Mouse (Mus musculus) heart, adult 2 months (tissue): Measurements from ENCODE around the gene Isoc2b. TPM values are rescaled to one million over a fixed set of nuclear protein-coding genes. Genes with fewer than 3 reads are reported as not detected.
A peak's percentile ranks its signal among the peaks of the same experiment; 100 is the strongest.
"Not testable (repeated sequence)": the region's sequence is repeated elsewhere in the genome, so short reads cannot be mapped to it uniquely, and the experiment has no call there.

Source experiments
- DNase-seq, 2 experiments: peaks; one replicate each; pipeline ENCODE4 v3.0.0; 2021
- H3K27ac ChIP-seq: fragments of 200-600 bp; 2 replicates; pipeline ENCODE4 v1.8.1; 2022
- H3K27me3 ChIP-seq: fragments of 200-500 bp; 2 replicates; pipeline ENCODE4 v1.6.1; 2012; ENCODE audit warnings: mild to moderate bottlenecking, low read length, inconsistent platforms, mixed read lengths; ENCODE audit not compliant: control insufficient read depth, insufficient read depth
- H3K36me3 ChIP-seq: fragments of 200-500 bp; 2 replicates; pipeline ENCODE4 v1.6.1; 2012; ENCODE audit warnings: low read length, inconsistent platforms; ENCODE audit not compliant: control insufficient read depth, insufficient read depth
- H3K4me1 ChIP-seq: fragments of 200-500 bp; 2 replicates; pipeline ENCODE4 v1.6.1; 2011; ENCODE audit warnings: low read length; ENCODE audit not compliant: control insufficient read depth, insufficient read depth
- H3K4me3 ChIP-seq: fragments of 200-600 bp; 2 replicates; pipeline ENCODE4 v1.8.1; 2022
- H3K79me2 ChIP-seq: fragments of 200-500 bp; replicated peaks from 2 replicates; pipeline ENCODE4 v1.6.1; 2012; ENCODE audit warnings: mild to moderate bottlenecking, inconsistent platforms, low read length, moderate library complexity, mixed read lengths; ENCODE audit not compliant: control insufficient read depth, insufficient read depth
- H3K9ac ChIP-seq: fragments of 200-500 bp; 2 replicates; pipeline ENCODE4 v1.6.1; 2012; ENCODE audit warnings: low read depth, mild to moderate bottlenecking, control low read depth, inconsistent platforms, low read length, mixed read lengths
- CTCF ChIP-seq: fragments of 200-600 bp; IDR thresholded peaks from 2 replicates; pipeline ENCODE4 v1.8.1; 2022; ENCODE audit warnings: antibody characterized with exemption, mild to moderate bottlenecking, moderate library complexity
- EP300 ChIP-seq: fragments of 200-500 bp; IDR thresholded peaks from 2 replicates; pipeline ENCODE4 v1.6.1; 2011; ENCODE audit warnings: low read depth, low read length, control low read depth; ENCODE audit not compliant: insufficient read depth
- POLR2A ChIP-seq: fragments of 200-500 bp; IDR thresholded peaks from 2 replicates; pipeline ENCODE4 v1.6.1; 2011; ENCODE audit warnings: mild to moderate bottlenecking, low read depth, low read length, control low read depth; ENCODE audit not compliant: insufficient read depth
- WGBS: fragments of 180-500 bp; shearing (Covaris S2); methylation state at CpG from one replicate; pipeline ENCODE4 v1.1.7; 2018; 5-methylcytosine and 5-hydroxymethylcytosine counted together
- intact Hi-C: fragments of 180-260 bp; cut with DNase I; formaldehyde crosslinking; loops from one replicate; pipeline ENCODE4 v1.15.1; 2025
- polyA plus RNA-seq: library from polyadenylated mRNA; depleted of rRNA; stranded (reverse); fragments of >200 nt; gene quantifications from 2 replicates; pipeline ENCODE4 v1.2.3, GENCODE M21; 2012
- total RNA-seq, 2 experiments: library from RNA; stranded (reverse); gene quantifications; 2 replicates each; pipeline ENCODE4 v1.2.3; 2021

Isoc2b gene
- total and polyA plus RNA-seq, 3 experiments = 3.5 to 10.3 (median 3.8) TPM

- no peak for TF ChIP-seq EP300
- no peak for TF ChIP-seq CTCF
- TF ChIP-seq POLR2A = no peak
- Histone ChIP-seq H3K9ac (peak overlapping the region; percentile 72), H3K79me2 (no peaks in the 10 kb centered on the region), H3K27ac (peak overlapping the region; percentile 61), H3K4me1 (no peaks in the 10 kb centered on the region; the same call in 1 of the 2 replicates), H3K27me3 (no peaks in the 10 kb centered on the region; the same call in 1 of the 2 replicates), H3K36me3 (no peaks in the 10 kb centered on the region), H3K4me3 (peak overlapping the region; percentile 39; the same call in 1 of the 2 replicates)
- 21% methylated on average over 11 of the region's 11 CpGs for WGBS
- intact Hi-C loops = no loop called here
- no peak for DNase-seq
Observed at GRCm38 (mm10) chr7:4900523-4900851, 30.4 kb upstream of the Isoc2b start.

- 0 out of 2 replicates have a peak, but pooled peaks have one; percentile 18 for TF ChIP-seq POLR2A
- TF ChIP-seq CTCF = peak; percentile 13; the same call in 1 of the 2 replicates
- no peak for TF ChIP-seq EP300
- peak overlapping the region; percentile 72 for H3K9ac ChIP-seq
- intact Hi-C loops = no loop called here
- H3K36me3 ChIP-seq = no peaks in the 10 kb centered on the region
- WGBS = 10% methylated on average over 19 of the region's 19 CpGs
- H3K4me3 ChIP-seq = peak overlapping the region; percentile 39
- no peaks in the 10 kb centered on the region; the same call in 1 of the 2 replicates for H3K27me3 ChIP-seq
- H3K4me1 ChIP-seq = no peaks in the 10 kb centered on the region; the same call in 1 of the 2 replicates
- H3K79me2 ChIP-seq = no peaks in the 10 kb centered on the region
- H3K27ac ChIP-seq = peak overlapping the region; percentile 61
- no peak for DNase-seq
Observed at GRCm38 (mm10) chr7:4899649-4900522, 29.8 kb upstream of the Isoc2b start.

GRCm38 (mm10) chr7:4898851-4899648 is 29.0 kb upstream of the Isoc2b start:
- H3K4me3 ChIP-seq = peak overlapping the region; percentile 39; the same call in 1 of the 2 replicates
- H3K9ac ChIP-seq = peak overlapping the region; percentile 4; the same call in 1 of the 2 replicates
- H3K36me3 ChIP-seq = no peaks in the 10 kb centered on the region
- H3K79me2 ChIP-seq = no peaks in the 10 kb centered on the region
- no peak overlapping the region; the same call in 1 of the 2 replicates for H3K27ac ChIP-seq
- 25% methylated on average over 18 of the region's 18 CpGs for WGBS
- no peak for DNase-seq
- no peaks in the 10 kb centered on the region; the same call in 1 of the 2 replicates for H3K4me1 ChIP-seq
- no peaks in the 10 kb centered on the region; the same call in 1 of the 2 replicates for H3K27me3 ChIP-seq
- no peak for TF ChIP-seq EP300
- TF ChIP-seq CTCF = no peak
- TF ChIP-seq POLR2A = no peak
- intact Hi-C loops = no loop called here

GRCm38 (mm10) chr7:4895186-4895585 is 25.1 kb upstream of the Isoc2b start:
- no peak for TF ChIP-seq EP300
- TF ChIP-seq CTCF = no peak
- TF ChIP-seq POLR2A = no peak
- no peak overlapping the region for H3K4me3 ChIP-seq
- no peak overlapping the region for H3K9ac ChIP-seq
- intact Hi-C loops = no loop called here
- H3K27me3 ChIP-seq = no peaks in the 10 kb centered on the region
- H3K36me3 ChIP-seq = no peaks in the 10 kb centered on the region
- H3K4me1 ChIP-seq = no peaks in the 10 kb centered on the region
- no peak overlapping the region for H3K27ac ChIP-seq
- 72% methylated on average over 11 of the region's 11 CpGs for WGBS
- H3K79me2 ChIP-seq = no peaks in the 10 kb centered on the region
- no peak for DNase-seq

GRCm38 (mm10) chr7:4886680-4887079 is 16.6 kb upstream of the Isoc2b start:
- H3K36me3 ChIP-seq = no peaks in the 10 kb centered on the region
- intact Hi-C loops = no loop called here
- H3K4me3 ChIP-seq = no peak overlapping the region
- H3K4me1 ChIP-seq = no peaks in the 10 kb centered on the region; the same call in 1 of the 2 replicates
- no peak overlapping the region for H3K27ac ChIP-seq
- TF ChIP-seq CTCF (no peak), POLR2A (no peak), EP300 (no peak)
- no peak overlapping the region for H3K9ac ChIP-seq
- DNase-seq = peak in 1 of 2 experiments; percentile 26
- H3K79me2 ChIP-seq = no peaks in the 10 kb centered on the region
- 23% methylated on average over 4 of the region's 4 CpGs for WGBS
- H3K27me3 ChIP-seq = no peaks in the 10 kb centered on the region

GRCm38 (mm10) chr7:4879036-4879435 is 9.0 kb upstream of the Isoc2b start:
- H3K4me1 ChIP-seq, H3K27me3 ChIP-seq, H3K4me3 ChIP-seq, H3K27ac ChIP-seq, DNase-seq, H3K79me2 ChIP-seq, H3K36me3 ChIP-seq, H3K9ac ChIP-seq: not testable (repeated sequence)
- intact Hi-C loops = loop anchor here (5.0 kb wide), 1 partner anchor 142 kb away; no protein-coding TSS in a partner anchor
- WGBS = 86% methylated on average over 1 of the region's 1 CpGs
